Mouse (Mus musculus) cerebellum, postnatal 10 days (tissue): Measurements from ENCODE around the gene Otx2.

Experiments
- DNase-seq, 2 experiments: peaks; one replicate each; pipeline ENCODE4 v3.0.0; 2021; ENCODE audit warnings: mixed read lengths in 2 of 2

Otx2 gene

DNA sequence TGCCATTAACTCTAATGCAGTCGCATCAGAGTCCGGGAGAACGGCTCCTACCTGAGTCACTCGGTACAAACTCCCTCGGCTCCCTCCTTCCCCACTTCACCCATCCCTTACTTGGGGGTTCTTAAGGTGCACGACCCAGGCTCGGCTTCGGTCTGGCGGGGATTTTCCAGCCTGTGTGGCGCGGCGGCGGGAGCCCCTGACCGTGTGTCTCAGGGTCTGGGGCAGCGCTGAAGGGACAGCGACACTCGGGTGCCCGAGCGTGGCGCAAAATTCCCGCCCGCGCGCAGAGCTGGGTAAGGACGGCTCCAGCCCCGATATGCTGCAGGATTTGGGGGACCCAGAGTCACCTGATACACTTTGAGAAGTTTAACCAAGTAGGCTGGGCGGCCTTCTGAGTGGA, at the start of gene Otx2:
Otx2 (minus strand) TSS at position 279 of the 400 bp plus-strand sequence.
- DNase-seq = peak; percentile 51 to 63

DNA sequence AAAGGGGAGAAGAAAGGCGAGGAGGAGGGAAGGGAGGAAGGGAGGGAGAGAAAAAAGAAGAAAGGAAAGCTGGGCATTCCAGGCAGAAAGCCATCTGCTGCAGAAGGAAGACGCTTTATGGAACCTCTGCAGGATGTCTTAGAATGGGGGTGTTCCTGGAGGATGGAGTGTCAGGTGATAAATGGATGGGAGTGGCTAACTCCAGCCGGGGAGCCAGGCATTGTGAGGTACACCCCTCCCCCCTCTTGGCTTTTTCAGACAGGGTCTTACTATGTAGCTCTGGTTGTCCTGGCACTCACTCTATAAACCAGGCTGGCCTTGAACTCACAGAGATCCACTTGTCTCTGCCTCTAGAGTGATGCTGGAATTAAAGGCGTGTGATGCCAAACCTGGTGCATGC, 49.1 kb upstream of the Otx2 start:
- DNase-seq = no peak

DNA sequence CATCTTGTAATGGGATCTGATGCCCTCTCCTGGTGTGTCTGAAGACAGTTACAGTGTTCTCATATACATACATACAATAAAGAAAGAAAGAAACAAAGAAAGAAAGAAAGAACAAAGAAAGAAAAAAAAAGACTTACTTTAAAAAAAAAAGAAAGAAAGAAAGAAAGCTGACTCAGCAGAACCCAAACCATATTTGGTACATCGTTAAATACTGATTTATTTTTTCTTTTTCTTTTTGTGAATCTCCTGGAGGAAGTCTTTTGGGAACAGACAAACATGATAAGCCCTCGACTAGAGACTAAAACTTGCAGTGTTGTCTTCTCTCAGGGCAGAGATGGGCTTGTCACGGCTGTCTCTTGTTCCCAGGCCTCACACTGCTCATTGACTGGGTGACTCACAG, 45.7 kb upstream of the Otx2 start:
- DNase-seq = no peak

DNA sequence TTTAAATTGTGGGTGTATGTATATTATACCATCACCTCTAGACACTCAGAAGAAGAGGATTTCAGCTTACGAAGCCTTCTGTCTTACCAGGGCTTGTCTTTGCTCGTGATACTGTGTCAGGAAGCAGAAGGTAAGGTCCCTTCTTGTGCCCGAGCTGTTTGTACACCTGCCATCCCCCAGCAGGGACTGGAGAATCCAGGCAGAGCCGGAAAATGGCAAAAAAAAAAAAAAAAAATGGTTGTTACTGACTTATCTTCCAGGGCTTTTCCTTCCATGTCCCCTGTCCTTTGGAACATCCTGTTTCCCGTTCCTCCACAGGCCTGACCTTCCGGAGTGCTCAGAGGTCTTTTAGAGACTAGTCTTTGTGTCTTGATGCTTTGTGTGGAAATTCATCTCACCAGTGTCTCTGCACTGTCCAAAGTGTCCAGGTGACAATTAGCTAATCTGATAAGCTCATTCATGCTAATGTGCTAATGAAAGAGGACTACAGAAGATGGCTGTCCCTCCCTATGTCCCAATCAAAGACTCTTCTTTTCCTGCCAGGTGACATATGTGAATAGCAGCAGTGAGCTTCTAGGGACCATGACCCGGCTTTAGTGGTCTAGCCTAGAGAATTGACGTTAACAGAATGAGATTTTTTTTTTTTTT, 44.1 kb upstream of the Otx2 start:
- peak; percentile 84 to 87 for DNase-seq

DNA sequence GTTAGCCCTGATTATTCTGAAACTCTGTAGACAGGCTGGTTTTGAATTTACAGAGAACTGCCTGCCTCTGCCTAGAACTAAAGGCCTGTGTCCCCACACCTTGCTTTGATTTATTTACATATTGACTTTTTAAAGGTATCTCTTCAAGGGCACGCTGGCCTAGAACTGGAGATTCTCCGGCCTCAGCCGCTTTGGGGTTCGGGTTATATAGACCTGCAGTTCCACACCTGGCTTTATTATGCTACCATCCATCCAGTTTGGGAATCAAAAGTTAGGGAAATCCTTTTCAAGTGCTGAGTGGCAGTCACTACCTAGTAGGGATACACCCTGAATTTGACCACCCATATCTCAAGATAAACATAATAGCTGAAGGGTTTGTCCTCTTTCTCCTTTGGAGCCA, 42.8 kb upstream of the Otx2 start:
- no peak for DNase-seq

DNA sequence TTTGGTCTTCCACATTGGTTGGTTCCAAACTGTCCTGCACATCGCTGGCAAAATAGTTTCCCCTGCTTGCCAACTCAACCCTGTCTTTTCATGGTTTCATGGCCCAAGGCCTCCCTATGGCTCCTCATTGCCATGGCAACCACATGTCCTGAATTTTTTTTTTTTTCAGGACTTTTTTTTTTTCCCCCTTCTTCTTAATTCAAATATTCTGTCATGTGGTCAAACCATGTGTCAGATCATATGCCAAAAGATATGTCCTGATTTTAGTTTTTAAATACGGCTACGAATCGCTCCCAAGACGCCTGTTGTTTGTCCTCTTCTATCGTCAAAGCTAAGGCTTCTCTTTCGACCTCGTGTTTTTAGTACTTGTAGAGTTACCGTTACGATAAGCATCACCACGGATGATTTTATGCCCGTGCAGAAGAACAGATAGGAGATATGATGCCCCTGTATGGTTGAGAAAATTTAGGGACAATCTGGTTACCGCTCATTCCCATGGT, 37.3 kb upstream of the Otx2 start:
- peak; percentile 83 to 84 for DNase-seq

DNA sequence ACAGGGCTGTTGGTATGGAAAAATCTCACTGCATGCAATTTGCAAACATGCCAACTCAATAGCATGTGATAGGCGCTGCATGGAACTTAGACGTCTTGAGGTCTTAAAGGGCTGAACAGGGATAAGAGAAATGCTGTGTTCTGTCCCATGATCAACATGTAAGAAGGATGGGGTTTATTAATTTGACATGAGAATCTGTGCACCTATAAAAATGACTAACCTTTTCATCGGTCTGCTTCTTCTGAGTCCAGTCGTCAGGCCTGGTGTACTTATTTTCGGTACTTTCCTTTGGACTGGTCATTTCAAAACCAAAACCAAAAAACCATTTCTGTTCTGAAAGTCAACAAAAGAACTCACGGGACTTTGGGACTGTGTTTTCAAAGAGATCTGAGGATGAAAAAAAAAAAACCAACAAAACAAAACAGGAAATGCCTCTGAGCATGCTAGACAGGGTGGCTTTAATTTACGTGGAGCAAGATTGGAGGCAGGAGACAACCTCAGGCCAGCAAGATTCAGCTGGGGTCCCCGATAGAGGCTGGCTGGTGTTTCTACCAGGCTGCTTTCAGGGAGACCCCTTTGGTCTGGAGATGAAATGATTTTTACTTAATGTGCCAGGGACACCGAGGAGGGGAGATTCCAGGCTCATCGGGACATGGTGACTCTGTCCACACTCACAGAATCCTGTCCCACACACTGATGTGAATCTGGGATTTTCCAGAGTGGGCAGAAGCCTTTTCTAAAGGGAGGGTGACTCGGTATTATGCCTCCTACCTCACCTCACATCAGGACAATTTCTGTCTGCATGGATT, 36.6 kb upstream of the Otx2 start:
- DNase-seq = no peak

DNA sequence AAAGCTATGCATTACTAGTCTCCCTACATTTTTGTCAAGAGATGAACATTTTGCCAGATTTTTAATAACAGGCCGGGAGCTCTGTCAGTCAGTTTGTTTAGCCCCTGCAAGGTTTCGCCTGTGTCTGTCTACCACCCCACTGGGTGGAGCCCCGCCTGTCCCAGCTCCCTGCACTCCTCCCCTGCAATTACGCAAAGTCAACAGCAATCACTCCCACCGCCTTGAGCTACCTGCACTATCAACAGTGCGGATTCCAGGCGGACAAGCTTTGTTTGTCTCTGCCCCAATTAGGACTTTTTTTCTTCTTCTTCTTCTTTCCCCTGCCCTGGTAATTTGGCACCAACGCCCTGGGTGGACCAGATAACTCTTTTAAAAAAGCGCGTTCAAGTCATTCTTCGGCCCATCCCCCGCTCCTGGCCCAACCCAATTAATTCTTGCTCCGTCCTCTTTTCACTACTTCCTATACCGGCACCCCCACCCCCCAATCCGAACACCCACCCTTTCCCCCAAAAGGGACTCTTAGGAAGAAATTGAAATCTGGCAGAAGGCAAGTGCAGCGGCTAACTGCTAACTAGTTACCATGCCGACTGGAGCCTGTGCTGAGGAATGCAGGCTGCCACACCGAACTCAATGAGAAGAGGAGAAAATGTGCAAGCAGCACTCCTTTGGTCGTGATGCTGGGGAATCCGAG, 35.9 kb upstream of the Otx2 start:
- DNase-seq = peak; percentile 55 to 56

DNA sequence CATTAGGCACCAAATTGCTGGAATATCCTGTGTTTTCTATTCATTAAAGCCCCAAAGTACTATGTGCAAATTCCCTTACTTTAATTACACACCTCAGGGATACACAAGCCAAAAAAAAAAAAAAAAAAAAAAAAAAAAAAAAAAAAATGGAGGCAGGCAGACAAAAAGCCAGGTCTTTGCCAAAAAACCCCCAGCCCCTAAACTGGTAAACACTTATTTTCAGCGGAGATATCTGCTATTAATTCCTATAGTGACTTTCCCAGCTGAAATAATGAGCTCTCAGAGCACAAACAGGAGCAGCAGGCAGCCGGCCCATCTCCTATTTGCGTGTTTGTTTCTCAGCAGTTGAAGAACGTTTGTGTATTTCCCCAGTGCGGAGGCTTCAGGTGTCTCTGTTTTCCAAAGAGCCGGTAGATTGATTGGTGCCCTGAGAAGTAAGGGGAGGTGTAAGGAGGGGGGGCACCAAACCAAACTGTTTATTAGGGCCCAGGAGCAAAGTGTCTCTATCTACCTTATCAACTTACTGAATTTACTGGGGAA, 34.3 kb upstream of the Otx2 start:
- DNase-seq = peak in 1 of 2 experiments; percentile 10

DNA sequence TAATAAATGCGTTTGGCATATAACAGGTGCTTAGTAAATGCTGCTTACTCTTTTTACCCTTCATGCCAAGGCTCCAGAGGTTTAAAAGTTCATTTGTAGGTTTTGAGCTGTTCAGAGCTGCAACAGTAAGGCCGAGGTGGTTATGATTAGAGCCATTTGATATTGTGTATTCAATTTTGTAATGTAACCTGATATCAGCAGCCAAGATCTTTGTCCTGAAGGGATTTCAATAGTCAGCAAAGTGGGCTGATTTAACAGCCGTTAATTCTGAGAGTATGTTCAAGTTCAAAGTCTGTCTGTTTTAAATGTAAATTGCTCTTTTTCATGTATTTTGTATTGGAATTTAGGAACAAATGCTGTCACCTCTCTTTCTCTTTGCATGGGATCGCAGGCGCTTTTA, 33.8 kb upstream of the Otx2 start:
- no peak for DNase-seq

DNA sequence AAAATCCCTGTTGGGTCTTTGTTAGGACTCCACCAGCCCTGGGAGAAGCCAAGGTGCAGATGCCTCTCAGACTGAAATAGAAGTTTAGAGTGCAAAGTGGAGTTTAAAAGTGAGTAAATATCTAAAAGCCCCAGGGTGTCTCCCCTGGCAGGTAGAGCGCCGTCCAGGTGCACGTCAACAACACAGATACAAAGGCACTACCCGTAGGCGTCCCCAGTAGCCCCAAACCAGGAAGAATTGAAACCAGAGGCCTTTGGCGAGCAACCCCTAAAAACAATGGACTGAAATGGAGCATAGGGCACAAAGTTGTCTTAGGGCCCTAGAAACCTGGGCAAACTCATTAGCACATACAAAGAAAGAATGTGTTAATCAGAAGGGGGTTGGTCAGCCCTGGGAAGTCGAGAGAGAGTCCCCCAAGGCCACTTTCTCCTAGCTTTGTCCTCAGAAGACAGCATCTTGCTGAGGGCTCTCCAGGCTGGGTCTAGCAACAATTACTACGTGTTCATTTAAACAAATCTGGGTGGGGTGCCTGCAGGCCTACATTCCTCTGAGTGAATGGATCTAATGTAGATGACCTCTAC, 27.3 kb upstream of the Otx2 start:
- DNase-seq = no peak

DNA sequence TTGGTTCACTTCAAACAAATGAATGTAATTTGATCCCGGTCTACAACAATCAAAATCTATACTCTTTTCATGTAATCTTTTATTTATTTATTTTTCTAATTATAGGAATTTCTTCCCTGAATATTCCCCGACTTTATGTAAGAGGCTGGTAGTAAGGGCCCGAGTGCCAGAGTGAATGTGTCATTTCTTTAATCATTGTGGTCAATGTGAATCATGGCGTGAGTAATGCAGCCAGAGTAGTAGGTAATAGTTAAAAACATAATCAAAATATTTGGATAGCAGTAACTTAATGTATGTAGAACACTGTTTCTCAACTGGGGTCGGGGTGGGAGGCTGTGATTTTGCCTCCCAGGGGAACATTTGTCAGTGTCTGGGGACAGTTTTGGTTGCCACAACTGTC, 6.0 kb upstream of the Otx2 start:
- peak; percentile 11 to 13 for DNase-seq

DNA sequence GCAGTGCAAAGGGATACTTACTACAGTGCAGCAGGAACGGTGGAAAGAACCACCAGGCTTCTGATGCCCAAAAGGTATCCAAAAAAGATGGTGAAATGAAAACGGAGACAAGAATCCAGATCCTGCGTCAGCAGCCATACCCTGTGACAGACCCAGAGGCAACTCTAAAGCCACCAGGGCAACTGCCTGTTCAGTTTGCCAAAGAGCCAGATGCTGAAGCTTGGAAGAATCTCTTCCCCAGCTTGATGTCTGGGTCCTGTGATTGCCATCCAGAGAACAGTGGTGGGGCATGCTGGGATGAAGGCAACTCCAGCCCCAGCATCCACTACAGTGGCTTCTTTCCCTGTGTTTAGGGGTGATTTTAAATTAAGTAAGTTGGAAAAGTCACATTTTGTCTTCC, 5.1 kb upstream of the Otx2 start:
- DNase-seq = peak; percentile 74 to 77

DNA sequence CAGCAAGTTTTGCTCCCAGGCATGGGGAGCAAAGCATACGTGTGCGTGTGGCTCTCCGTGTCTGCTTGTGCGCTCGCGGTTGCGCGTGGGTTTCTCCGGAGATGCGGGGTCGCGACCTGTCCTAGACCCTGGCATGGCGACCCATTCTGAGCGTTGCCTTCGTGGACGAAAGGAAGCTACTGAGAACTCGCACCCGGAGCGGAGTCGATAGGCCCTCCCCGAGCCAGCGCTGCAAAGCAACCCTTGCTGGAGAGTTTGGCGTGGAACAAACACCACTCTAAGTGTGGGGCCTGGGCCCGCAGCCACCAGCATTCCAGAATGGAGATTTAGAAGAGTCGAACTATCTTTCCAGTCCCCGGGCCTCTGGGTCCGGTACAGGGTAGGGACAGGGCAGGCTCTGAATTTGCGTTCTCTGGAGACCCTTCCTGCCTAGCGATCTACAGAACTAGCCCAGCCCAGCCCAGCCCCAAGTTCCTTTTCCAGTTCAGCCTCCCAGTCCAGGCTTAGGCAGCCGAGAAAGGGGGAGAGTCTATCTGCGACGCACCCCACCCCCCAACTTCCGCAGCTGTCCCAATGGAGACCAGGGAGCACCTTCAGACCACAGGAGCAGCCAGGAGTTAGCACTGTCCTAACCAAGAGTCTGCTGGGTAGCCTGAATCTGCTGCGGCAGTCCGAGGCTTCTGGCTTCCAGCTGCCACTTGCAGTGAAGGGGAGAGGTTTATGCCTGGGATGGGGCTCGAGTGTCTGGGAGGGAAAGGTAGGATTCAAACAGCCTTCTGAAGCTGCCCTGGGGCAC, 615 bp upstream of the Otx2 start:
- DNase-seq = peak; percentile 48

DNA sequence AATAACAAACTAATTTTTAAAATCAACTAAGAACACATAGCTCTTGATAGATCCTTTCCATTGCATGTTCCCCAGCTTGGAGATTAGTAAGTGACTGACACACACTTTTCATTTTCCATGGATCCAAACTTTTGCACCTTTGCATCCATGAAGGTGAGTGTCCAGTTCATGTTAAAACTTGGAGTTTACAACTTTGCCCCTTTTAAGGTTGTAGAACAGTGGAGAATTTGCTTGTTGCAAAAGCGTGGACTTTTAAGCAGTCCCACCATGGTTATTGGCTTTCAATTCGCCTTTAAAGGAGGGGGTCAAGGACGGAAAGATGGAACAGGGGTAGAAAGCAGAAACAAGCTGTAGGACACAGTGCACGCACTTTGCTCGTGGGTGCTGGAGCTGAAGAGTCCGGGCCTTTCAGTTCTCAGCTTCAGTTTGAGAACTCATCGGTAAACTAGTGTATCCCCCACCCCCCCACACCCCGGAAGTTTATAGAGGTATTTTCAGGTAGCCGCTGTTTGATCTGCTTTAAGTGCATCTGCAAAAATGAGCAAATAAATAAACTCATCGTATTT, 925 bp downstream of the Otx2 start:
- peak in 1 of 2 experiments; percentile 23 for DNase-seq

DNA sequence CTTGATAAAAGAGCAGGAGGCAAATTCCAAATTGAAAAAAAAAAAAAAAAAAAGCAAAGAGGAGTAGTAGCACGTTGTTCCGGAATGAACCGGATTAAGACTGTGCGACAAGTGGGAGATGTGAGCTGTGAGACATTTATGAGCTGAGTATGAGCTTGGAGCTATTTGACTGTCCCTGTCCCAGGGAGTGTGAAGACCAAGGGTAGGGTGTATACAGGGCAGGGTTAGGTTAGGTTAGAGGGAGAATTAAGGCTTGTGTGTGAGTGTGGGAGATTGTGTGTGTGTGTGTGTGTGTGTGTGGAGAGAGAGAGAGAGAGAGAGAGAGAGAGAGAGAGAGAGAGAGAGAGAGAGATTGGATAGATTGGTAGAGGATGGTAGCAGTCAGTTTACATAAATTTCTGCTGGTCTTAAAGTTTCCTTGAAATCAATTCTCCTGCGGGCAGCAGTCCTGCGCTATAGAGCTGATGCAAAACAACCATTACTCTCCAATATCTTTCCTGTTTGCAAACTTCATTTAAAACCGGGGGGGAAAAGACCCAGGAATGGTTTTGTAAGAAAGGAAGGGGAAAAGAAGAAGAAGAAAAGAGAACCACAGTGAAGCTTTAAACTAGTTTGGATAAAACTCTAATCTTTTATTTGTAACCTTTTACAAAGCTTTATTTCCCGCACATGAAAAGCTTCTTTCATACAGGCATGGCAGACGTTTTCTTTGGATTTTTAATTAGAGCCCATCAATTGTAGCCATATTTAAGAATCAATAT, 2.0 kb downstream of the Otx2 start:
- DNase-seq = peak in 1 of 2 experiments; percentile 24

DNA sequence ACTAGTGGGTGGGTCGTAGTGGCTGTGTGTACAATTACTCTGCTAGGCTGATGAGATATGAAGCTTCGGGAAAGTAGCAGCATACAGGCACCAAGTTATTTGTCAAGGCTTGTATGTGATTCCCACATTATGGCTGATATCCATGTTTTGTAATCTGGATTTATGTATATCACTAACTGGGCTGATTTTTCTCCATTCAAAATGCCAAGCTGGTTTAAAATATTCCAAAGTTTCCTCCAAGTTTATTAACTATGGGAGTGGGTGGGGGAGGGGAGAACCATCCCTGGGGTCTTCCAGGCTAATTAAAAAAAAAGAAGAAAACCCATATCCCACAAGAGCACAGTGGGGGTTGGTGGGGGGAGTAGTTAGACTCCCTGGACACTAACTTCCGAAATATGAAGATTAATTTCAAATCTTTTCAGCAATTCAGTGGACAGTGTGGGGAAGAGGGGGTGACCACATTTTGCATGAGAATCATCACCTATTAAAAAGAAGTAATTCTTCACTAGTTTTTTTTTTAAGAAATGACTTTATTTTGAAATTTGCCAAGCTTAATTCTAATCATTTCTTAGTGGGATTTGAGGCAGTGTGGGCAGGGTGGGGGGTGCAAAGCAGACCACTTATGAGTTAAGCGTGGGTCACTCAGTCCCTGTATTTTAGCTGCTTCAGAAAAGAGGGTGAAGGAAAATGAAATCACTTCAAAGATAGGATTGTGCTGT, 2.7 kb downstream of the Otx2 start:
- peak in 1 of 2 experiments; percentile 31 for DNase-seq

DNA sequence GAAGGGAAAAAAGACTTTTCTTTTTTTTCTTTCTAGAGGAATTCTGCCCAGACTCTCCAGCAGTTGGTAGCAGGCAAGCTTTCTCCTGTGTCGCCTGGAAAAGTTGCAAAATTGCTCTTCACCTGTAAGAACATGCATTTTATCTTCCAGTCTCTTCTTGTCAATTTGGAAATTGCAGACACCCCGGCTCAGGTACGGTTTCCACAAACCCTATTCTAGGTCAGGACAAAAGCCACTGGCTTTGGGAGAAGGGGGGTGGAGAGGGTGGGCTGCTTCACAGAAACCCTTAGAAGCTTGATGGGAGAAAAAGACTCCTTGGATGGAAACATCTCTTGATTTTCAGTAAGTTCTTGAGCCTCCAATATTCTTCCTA, 3.4 kb downstream of the Otx2 start:
- peak in 1 of 2 experiments; percentile 20 for DNase-seq

DNA sequence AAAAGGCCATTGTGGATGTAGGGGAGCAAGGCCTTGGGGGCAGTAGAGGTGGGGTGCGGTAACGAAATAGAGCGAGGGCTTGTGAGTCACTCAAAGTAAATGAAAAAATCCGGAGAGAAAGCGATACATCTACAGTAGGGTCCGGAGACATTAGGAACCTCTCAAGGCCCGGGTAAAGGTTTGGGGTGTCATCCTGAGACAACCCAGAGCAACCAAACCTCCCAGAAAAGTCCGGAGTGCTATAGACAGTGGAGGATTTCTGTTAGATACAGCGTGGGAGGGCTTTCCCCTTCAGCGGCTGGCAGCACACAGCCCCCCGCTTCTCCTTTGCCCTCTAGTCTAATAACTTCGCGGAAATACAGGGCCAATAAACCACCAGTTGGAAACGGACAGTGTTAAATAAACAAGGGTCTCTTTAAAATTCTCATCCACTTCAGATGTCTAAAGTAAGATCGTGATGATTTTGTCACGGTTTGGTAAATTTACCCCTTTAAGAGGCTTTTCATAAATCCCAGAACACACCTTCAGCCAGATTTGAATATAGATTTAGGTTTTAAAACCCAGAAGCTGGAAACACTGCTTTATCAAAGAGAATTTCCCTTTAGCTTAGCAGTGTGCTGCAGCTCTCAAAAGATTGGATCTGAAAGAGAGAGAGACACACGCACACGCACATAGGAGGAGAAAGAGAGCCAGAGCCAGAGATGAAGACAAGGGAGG, 3.9 kb downstream of the Otx2 start:
- peak; percentile 27 to 45 for DNase-seq
